Mouse (Mus musculus) forebrain, embryonic 16.5 days (tissue): ENCODE data around the gene Tgfbr1. TPM values are rescaled to one million over a fixed set of nuclear protein-coding genes. Genes with fewer than 3 reads are reported as not detected.

Experiments
- ATAC-seq: fragments of 200-750 bp; cut with Nextera tagmentation; 2 replicates; pipeline ENCODE4 v1.8.0; 2017; ENCODE audit warnings: mild to moderate bottlenecking, moderate library complexity
- H3K27ac ChIP-seq: fragments of 300-500 bp; sonication (generic); 2 replicates; pipeline ENCODE4 v1.5.1; 2014; ENCODE audit warnings: low read length, control low read depth
- H3K27me3 ChIP-seq: fragments of 300-500 bp; sonication (generic); replicated peaks from 2 replicates; pipeline ENCODE4 v1.6.1; 2014; ENCODE audit warnings: low read length; ENCODE audit not compliant: control insufficient read depth, insufficient read depth
- H3K36me3 ChIP-seq: fragments of 300-500 bp; sonication (generic); 2 replicates; pipeline ENCODE4 v1.6.1; 2014; ENCODE audit not compliant: control insufficient read depth, insufficient read depth
- H3K4me1 ChIP-seq: fragments of 300-500 bp; sonication (generic); replicated peaks from 2 replicates; pipeline ENCODE4 v1.6.1; 2014; ENCODE audit warnings: low read length; ENCODE audit not compliant: control insufficient read depth, insufficient read depth
- H3K4me2 ChIP-seq: fragments of 300-500 bp; sonication (generic); 2 replicates; pipeline ENCODE4 v1.6.1; 2014; ENCODE audit warnings: mild to moderate bottlenecking, low read length, control low read depth
- H3K4me3 ChIP-seq: fragments of 300-500 bp; sonication (generic); replicated peaks from 2 replicates; pipeline ENCODE4 v1.5.1; 2014; ENCODE audit warnings: mild to moderate bottlenecking, low read length, control low read depth
- H3K9ac ChIP-seq: fragments of 300-500 bp; sonication (generic); replicated peaks from 2 replicates; pipeline ENCODE4 v1.6.1; 2014; ENCODE audit warnings: low read depth, low read length, control low read depth
- H3K9me3 ChIP-seq: fragments of 300-500 bp; sonication (generic); 2 replicates; pipeline ENCODE4 v1.6.1; 2016; ENCODE audit warnings: low read length; ENCODE audit not compliant: control insufficient read depth
- WGBS: fragments of 180-500 bp; shearing (Covaris S2); extraction: QIAGEN DNeasy Blood & Tissue Kit; methylation state at CpG from one replicate; pipeline ENCODE4 v1.1.7; 2014; 5-methylcytosine and 5-hydroxymethylcytosine counted together
- polyA plus RNA-seq: library from polyadenylated mRNA; unstranded; fragments of >200 nt; fragmentation: Nextera tagmentation; extraction: Ambion mirVana; gene quantifications from 2 replicates; pipeline ENCODE4 v1.2.1, GENCODE M21; 2015

The Tgfbr1 gene
- polyA plus RNA-seq, 1 experiment from 2014 or later, result 46.5 TPM

GRCm38 (mm10) chr4:47336941-47337600 is 16.0 kb upstream of the Tgfbr1 start:
- no peak overlapping the region for H3K4me3 ChIP-seq
- peaks cover 7% of the 10 kb centered on the region; the same call in 1 of the 2 replicates for H3K4me1 ChIP-seq
- no peak overlapping the region for H3K9ac ChIP-seq
- no peaks in the 10 kb centered on the region for H3K9me3 ChIP-seq
- no peaks in the 10 kb centered on the region for H3K27me3 ChIP-seq
- H3K36me3 ChIP-seq, result no peaks in the 10 kb centered on the region
- ATAC-seq, result no peak
- H3K4me2 ChIP-seq, result no peak overlapping the region
- 87% methylated on average over 3 of the region's 3 CpGs for WGBS
- H3K27ac ChIP-seq, result no peak overlapping the region

- no peak overlapping the region for H3K27ac ChIP-seq
- H3K36me3 ChIP-seq, result no peaks in the 10 kb centered on the region
- no peaks in the 10 kb centered on the region for H3K27me3 ChIP-seq
- H3K4me2 ChIP-seq, result no peak overlapping the region
- peaks cover 13% of the 10 kb centered on the region for H3K4me1 ChIP-seq
- ATAC-seq, result no peak
- no peak overlapping the region for H3K4me3 ChIP-seq
- no peak overlapping the region for H3K9ac ChIP-seq
- 20% methylated on average over 8 of the region's 8 CpGs for WGBS
- no peaks in the 10 kb centered on the region for H3K9me3 ChIP-seq
Observed at GRCm38 (mm10) chr4:47342632-47343031, 10.4 kb upstream of the Tgfbr1 start.

DNA sequence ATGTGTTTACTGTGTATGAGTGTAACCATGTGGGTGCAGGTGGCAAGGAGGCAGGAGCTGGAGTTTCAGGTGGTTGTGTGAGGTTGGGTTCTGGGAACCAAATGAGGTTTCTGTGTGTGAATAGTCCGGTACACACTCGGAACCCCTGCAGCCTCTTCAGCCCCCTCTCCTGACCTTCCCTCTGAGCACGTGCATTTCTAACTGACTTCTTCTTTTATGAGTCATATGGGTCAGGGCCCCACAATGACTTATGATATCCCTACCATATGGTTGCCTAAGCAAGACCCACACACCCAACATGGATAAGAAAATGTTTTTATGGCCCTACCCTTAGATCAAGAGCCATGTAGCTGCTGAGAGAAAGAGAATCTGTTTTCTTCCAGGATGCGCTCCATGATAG is 6.0 kb upstream of the Tgfbr1 start:
- Histone ChIP-seq H3K9me3 (no peaks in the 10 kb centered on the region), H3K9ac (no peak overlapping the region), H3K27me3 (no peaks in the 10 kb centered on the region), H3K27ac (no peak overlapping the region), H3K4me3 (no peak overlapping the region), H3K4me1 (peaks cover 13% of the 10 kb centered on the region), H3K4me2 (no peak overlapping the region), H3K36me3 (no peaks in the 10 kb centered on the region)
- ATAC-seq, result no peak
- 81% methylated on average over 4 of the region's 4 CpGs for WGBS

DNA sequence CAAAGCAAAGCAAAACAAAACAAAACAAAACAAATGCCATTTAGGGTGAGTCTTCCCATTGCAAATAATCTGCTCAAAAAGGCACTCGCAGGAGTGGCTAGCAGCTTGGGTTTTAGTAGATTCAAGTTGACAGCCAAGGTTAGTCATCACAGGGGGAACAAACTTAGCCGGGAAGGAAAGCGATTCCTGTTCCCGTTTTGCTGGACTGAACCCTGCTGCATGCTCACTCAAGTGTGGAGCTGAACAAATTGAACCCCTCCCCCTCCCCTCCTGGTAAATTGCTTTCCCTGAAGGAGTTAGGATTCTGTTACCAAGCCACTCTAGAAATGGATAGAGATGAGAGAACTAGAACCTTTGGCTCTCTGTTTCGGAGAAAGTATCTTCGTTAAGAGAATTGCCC is 3.3 kb upstream of the Tgfbr1 start:
- 35% methylated on average over 6 of the region's 6 CpGs for whole genome bisulfite sequencing
- H3K9me3 ChIP-seq, result no peaks in the 10 kb centered on the region
- no peak overlapping the region for H3K4me3 ChIP-seq
- no peak overlapping the region for H3K27ac ChIP-seq
- peaks cover 12% of the 10 kb centered on the region; the same call in 1 of the 2 replicates for H3K4me1 ChIP-seq
- no peak for ATAC-seq
- H3K9ac ChIP-seq, result no peak overlapping the region
- no peaks in the 10 kb centered on the region for H3K27me3 ChIP-seq
- H3K4me2 ChIP-seq, result no peak overlapping the region
- no peaks in the 10 kb centered on the region for H3K36me3 ChIP-seq

- H3K27ac ChIP-seq, result peak overlapping the region; percentile 60
- peaks cover 15% of the 10 kb centered on the region for H3K4me1 ChIP-seq
- H3K9me3 ChIP-seq, result no peaks in the 10 kb centered on the region
- no peak for ATAC-seq
- H3K4me3 ChIP-seq, result peak overlapping the region; percentile 94
- no peak overlapping the region for H3K9ac ChIP-seq
- peak overlapping the region; percentile 99 for H3K4me2 ChIP-seq
- H3K36me3 ChIP-seq, result no peaks in the 10 kb centered on the region
- 17% methylated on average over 9 of the region's 9 CpGs for WGBS
- H3K27me3 ChIP-seq, result no peaks in the 10 kb centered on the region
Observed at GRCm38 (mm10) chr4:47351386-47352049, 1.5 kb upstream of the Tgfbr1 start.

- Histone ChIP-seq H3K4me1 (peaks cover 15% of the 10 kb centered on the region), H3K9ac (peak overlapping the region; percentile 89), H3K4me2 (peak overlapping the region; percentile 99), H3K4me3 (peak overlapping the region; percentile 94), H3K36me3 (no peaks in the 10 kb centered on the region), H3K9me3 (no peaks in the 10 kb centered on the region), H3K27ac (peak overlapping the region; percentile 60), H3K27me3 (no peaks in the 10 kb centered on the region)
- under 1% methylated on average over 32 of the region's 32 CpGs for whole genome bisulfite sequencing
- no peak; the same call in 1 of the 2 replicates for ATAC-seq
Observed at GRCm38 (mm10) chr4:47352061-47352661, 861 bp upstream of the Tgfbr1 start.

GRCm38 (mm10) chr4:47353416-47354111 is 542 bp downstream of the Tgfbr1 start:
- no peaks in the 10 kb centered on the region for H3K9me3 ChIP-seq
- peak overlapping the region; percentile 90 for H3K27ac ChIP-seq
- WGBS, result under 1% methylated on average over 50 of the region's 73 CpGs
- ATAC-seq, result peak; percentile 52
- H3K4me1 ChIP-seq, result peaks cover 15% of the 10 kb centered on the region
- peak overlapping the region; percentile 94 for H3K4me3 ChIP-seq
- peak overlapping the region; percentile 99 for H3K4me2 ChIP-seq
- H3K9ac ChIP-seq, result peak overlapping the region; percentile 89
- H3K36me3 ChIP-seq, result no peaks in the 10 kb centered on the region
- H3K27me3 ChIP-seq, result no peaks in the 10 kb centered on the region

- ATAC-seq, result no peak
- 18% methylated on average over 3 of the region's 3 CpGs for WGBS
Observed at GRCm38 (mm10) chr4:47354304-47354703, 1.3 kb downstream of the Tgfbr1 start.

GRCm38 (mm10) chr4:47362662-47363061 is 9.6 kb downstream of the Tgfbr1 start:
- WGBS, result 89% methylated on average over 2 of the region's 2 CpGs
- Histone ChIP-seq H3K9ac (no peak overlapping the region), H3K27ac (no peak overlapping the region), H3K4me2 (no peak overlapping the region), H3K27me3 (no peaks in the 10 kb centered on the region), H3K4me1 (peaks cover 4% of the 10 kb centered on the region; the same call in 1 of the 2 replicates), H3K36me3 (no peaks in the 10 kb centered on the region), H3K4me3 (no peak overlapping the region), H3K9me3 (no peaks in the 10 kb centered on the region)
- no peak for ATAC-seq

More at GRCm38 (mm10) chr4:47354304-47354703, 1.3 kb downstream of the Tgfbr1 start:
- H3K27ac ChIP-seq, result no peak overlapping the region
- H3K27me3 ChIP-seq, result no peaks in the 10 kb centered on the region
- peak overlapping the region; percentile 94 for H3K4me3 ChIP-seq
- peak overlapping the region; percentile 99 for H3K4me2 ChIP-seq
- H3K4me1 ChIP-seq, result peaks cover 15% of the 10 kb centered on the region
- no peaks in the 10 kb centered on the region for H3K9me3 ChIP-seq
- no peak overlapping the region; the same call in 1 of the 2 replicates for H3K9ac ChIP-seq
- no peaks in the 10 kb centered on the region for H3K36me3 ChIP-seq
